Mouse (Mus musculus): Measurements from ENCODE around the gene Sphk1. TPM values are rescaled to one million over a fixed set of nuclear protein-coding genes. Genes with fewer than 3 reads are reported as not detected.

Sphk1 gene
- total RNA-seq, 2 experiments from 2014 or later: 0.80 to 0.88 TPM

DNA sequence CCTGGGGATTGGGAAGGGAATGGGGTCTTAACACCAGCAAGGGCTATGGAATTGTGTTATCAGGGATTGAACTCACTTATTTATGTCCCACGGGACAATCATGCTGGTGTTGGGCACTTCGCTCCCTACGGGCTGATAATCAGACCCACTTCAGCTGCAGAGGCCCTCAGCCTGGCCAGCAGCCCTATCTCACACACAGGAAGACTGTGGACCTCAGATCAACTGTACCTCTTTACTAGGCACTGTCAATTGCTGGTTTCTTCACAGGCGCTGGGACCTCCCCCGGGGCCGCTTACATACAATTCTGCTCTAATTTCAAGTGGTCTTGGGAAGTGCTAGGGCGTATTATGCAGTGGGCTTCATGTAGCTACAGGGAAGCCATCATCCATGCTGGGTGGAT, 6.0 kb downstream of the Sphk1 start:
- no peak for DNase-seq (ENCODE audit: low spot score)

DNA sequence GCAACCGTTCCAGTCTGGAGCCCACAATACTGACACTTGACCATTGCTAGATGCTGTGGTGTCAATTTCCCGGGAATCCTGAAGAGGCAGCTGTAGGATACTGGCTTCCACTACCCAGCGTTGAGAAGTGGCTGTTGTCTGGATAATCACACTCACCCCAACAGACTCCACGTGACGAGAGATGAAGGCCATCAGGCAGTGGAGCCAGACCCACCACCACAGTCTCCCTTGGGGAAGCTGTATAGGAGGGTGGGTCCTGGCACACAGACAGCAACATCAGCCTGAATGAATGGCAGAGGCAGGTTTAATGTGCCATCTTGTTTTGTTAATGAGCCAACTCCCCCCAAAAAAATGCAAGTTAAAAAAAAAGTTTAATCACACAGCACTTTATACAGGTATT, 6.7 kb downstream of the Sphk1 start:
- no peak for DNase-seq (ENCODE audit: low spot score)

- no peak for DNase-seq (ENCODE audit: low spot score)
Measured at GRCm38 (mm10) chr11:116538142-116538735, 7.5 kb downstream of the Sphk1 start.

DNA sequence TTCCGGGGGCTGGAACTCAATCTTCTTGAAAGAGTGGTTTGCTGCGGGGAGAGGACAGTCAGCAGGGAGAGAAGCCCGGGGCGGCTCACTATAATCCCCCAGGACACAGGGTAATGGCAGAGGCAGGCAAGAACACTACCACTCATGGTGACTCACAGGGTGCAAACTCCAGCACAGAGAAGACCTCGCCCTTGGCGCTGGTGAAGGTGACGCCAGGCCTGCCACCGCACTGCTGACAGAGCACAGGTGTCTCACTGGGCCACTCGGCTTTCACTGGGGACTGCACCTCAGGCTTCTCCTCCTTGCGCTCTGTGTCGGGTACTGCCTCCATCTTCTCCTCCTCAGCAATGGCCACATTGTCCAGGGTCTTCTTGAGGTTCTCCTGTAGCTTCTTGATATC, 10.5 kb downstream of the Sphk1 start:
- no peak for DNase-seq (ENCODE audit: low spot score)

- no peak for DNase-seq (ENCODE audit: low spot score)
Measured at GRCm38 (mm10) chr11:116543110-116543509, 12.4 kb downstream of the Sphk1 start.

GRCm38 (mm10) chr11:116547296-116548060, 16.8 kb downstream of the Sphk1 start:
- DNase-seq (ENCODE audit: low spot score): no peak

DNA sequence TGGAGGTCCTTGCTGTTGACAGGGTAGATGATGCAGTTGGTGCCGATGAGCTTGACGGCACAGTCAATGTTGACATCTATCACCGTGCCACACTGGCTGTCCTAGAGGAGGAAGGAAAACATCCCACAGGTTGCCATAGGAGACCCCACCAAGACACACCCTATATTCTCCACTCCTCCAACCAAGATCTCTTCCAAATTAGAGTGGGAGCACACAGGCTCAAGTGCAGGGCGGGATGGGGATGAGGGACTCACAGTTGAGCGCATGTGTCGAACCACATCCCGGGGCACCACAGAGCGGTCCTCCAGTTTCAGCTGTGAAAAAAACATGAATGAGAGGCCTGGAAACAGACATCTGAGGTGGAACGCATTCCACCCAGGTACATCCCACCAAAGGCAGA, 18.1 kb downstream of the Sphk1 start:
- DNase-seq (ENCODE audit: low spot score): no peak

- DNase-seq (ENCODE audit: low spot score): no peak
Measured at GRCm38 (mm10) chr11:116549273-116550038, 18.7 kb downstream of the Sphk1 start.

DNA sequence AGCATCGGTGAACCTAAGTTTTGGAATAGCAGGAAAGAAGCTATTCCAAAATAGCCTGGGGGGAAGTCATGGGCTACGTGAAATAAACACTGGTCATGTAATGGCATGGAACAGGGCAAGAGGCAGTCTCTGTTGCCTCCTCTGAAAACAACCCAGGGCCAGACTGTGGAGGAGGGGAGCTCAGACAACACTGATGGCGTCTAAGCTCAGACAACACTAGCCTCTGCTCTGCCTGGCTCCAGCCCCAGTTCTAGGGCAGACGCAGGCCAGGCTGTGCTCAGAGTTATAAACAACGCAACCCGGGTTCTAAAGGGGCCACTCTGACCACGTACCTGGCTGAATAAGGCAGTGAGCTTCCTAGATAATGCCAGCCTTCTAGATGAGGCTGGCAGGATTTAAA, 20.0 kb downstream of the Sphk1 start:
- no peak for DNase-seq (ENCODE audit: low spot score)

DNA sequence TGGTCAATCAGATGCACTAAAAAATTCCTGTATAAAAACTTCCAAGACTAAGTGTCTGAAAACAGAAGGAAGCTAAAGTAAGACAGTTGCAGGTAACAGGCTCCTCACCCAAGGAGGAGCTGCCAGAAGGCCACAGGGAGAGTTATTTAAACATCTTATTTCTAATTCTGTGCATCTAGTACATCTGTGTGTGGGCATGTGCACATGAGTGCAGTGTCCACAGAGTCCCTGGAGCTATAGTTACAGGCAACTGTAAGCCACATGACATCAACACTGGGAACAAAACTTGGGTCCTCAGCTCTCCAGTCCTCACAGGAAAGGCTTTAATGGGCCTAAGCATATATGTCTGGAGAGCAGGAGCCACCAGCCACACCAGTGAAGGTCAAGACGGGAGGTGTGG, 21.5 kb downstream of the Sphk1 start:
- DNase-seq (ENCODE audit: low spot score): no peak

DNA sequence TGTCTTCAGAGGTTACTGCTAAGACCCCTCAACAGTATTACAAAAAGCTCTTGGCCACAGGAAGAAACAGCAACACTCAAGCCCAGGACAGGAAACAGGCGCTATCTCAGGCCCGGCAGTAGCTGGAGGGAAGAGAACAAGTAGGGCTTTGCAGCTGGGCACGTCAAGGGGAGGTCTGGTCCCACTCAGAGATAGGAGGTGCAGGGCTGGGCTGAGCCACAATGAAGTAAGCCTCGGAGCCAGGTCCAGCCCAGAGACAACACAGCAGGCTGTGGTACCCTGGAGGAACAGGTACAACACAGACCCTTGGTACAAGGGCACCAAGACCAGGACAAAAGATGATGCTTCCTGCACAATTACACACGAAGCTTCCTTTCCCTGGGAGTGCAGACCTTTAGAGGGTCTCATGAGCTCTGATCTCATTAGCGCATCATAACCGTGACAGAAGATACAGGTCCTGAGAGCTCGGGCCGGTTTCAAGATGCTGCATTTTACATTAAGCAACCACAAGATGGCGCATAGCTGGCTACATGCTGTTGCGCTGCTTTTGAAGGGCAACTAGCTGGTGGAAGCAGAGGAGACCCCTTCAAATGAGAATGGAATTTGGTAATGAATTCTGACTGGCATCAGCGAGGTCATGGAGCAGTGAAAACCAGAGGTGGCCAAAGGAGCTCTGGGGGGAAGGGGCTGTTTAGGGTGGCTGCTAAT, 23.6 kb downstream of the Sphk1 start:
- peak; percentile 55 for DNase-seq (ENCODE audit: low spot score)

- no peak for DNase-seq (ENCODE audit: low spot score)
Measured at GRCm38 (mm10) chr11:116555572-116555971, 24.8 kb downstream of the Sphk1 start.

- no peak for DNase-seq (ENCODE audit: low spot score)
Measured at GRCm38 (mm10) chr11:116556308-116556707, 25.6 kb downstream of the Sphk1 start.

DNA sequence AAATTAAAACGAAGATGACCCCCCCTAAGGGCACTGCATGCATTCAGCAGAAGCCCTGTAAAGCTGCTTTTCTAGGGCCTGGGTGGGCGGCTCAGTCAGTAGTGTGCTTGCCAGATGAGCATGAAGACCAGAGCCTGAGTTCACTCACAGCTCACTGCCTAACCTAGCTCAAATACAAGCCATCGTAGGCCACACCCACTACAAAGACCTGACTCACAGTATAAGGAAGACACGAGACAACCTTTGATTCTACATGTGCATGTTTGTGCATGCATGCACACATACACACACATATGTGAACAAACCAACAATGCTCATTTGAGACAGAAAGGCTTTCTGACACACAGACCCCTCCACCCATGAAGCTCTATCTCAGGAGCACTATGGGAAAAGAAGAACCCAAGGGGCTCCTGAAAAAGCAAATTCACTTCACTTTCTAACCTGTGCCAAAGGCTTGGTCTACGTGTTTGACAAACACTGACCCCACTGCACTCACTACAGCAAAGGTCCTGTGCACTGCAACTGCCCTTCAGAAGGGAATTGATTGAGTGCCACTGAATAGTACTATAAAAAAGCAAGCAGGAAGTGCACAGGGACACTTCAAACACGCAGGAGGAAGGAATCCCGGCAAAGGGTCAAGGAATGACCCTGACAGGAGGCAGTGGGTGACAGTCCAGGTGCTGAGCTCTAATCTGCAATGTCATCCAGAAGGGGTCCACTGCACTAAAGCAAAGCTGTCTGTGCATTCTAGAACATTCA, 34.7 kb downstream of the Sphk1 start:
- no peak for DNase-seq (ENCODE audit: low spot score)

DNA sequence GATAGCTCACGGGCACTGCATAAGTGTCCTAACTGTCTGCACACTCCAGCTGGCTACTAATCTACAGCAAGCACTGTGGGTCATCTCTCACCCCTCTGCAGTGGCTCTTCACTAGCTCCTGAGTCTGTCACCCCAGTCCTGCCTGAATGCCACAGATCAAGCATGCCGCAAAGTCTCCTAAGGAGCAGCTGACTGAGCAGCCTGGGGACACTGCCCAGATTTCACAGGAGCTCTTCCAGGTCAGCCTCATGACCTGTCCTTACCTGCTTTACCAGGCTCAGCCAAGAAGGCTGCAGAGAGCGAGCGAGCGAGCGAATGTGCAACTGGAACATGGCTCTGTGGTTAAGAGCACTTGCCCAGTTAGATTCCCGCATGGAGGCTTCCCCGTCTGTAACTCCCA, 36.8 kb downstream of the Sphk1 start:
- peak; percentile 51 for DNase-seq (ENCODE audit: low spot score)

DNA sequence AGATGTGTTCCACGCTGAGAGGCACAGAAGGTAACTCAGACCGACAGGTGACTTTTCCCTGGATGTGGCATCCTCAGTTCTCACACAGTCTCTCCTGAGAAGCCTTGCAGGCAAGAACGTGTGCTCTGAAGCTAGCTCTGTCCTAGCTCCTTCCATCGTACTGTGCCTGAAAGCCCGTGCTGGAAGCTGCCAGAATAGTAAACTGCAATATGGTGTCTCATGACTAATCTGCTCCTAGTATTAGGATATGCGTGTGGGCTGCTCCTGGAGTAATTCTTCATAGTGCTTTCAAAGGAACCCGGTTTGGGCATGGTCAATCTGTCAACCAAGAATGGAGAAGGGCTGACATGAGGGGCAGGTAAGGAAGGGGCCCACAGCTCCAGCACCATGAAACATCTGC, 40.1 kb downstream of the Sphk1 start:
- no peak for DNase-seq (ENCODE audit: low spot score)

GRCm38 (mm10) chr11:116571767-116572679, 41.3 kb downstream of the Sphk1 start:
- no peak for DNase-seq (ENCODE audit: low spot score)

DNA sequence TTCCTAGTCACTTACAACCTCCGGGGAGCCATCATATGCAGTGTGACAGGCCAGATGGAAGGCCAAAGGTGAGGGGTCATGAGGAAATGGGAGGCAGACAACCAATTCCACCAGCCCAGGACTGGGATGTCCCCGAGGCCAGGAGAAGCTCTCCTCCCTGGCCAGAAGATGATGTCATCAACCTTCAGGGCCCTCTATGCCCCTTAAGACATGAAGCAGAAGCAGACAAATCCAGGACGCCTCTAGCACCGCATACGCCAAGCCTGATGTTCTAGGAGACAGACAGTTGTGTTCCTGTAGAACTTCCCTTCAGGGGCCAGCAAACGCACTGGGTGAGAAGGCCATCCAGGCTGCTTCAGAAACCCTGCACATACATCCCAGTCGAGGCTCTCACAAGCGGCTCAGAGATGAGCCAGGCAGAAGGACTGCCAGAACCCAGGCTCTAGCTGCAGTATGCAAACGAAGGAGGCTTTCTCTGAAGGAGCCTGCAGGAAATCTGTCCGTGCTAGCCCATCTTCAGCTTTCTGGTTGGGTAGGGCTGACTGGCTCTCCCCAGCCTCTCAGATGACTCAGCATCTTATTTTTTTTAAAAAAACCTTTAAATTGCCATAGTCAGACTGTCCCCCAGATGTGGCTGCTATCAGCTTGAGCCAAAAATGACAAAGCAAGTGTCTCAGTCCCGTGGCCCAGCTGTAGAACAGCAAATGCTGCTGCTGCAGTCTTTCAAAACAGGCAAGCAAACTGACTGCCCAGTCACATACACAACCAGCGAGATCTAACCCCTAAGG, 42.2 kb downstream of the Sphk1 start:
- no peak for DNase-seq (ENCODE audit: low spot score)

DNA sequence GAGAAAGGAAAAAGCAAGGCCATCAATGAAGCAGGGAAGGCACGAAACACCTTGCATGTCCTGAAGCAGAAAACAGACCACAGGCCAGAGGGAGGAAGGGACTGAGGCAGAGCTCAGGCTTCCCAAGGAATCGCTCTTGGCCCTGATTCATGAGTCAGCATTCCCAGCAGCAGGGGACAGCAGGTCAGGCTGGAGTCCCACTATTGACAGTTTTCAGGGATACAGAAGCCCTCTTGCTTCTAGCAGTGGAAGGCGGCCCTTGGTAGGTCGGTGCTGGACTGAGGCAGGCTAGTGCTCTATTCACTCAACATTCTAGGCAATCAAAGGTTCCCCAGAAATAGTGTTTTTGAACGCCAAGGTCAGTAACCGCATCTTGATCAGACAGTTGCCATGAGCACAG, 43.8 kb downstream of the Sphk1 start:
- DNase-seq (ENCODE audit: low spot score): no peak

Measured in gastrocnemius, adult 18-20 months (tissue).